Mouse (Mus musculus) lung, adult 2 months (tissue): ENCODE results near the gene Tuba4a.

Experiments used
- CTCF ChIP-seq: fragments of 200-500 bp; IDR thresholded peaks from 2 replicates; pipeline ENCODE4 v1.5.1; 2011; ENCODE audit warnings: mild to moderate bottlenecking, low read length, control low read depth; ENCODE audit not compliant: insufficient read depth
- POLR2A ChIP-seq: fragments of 200-500 bp; IDR thresholded peaks from 2 replicates; pipeline ENCODE4 v1.6.1; 2011; ENCODE audit warnings: low read depth, mild to moderate bottlenecking, control low read depth, low read length, borderline replicate concordance; ENCODE audit errors: extremely low read depth

DNA sequence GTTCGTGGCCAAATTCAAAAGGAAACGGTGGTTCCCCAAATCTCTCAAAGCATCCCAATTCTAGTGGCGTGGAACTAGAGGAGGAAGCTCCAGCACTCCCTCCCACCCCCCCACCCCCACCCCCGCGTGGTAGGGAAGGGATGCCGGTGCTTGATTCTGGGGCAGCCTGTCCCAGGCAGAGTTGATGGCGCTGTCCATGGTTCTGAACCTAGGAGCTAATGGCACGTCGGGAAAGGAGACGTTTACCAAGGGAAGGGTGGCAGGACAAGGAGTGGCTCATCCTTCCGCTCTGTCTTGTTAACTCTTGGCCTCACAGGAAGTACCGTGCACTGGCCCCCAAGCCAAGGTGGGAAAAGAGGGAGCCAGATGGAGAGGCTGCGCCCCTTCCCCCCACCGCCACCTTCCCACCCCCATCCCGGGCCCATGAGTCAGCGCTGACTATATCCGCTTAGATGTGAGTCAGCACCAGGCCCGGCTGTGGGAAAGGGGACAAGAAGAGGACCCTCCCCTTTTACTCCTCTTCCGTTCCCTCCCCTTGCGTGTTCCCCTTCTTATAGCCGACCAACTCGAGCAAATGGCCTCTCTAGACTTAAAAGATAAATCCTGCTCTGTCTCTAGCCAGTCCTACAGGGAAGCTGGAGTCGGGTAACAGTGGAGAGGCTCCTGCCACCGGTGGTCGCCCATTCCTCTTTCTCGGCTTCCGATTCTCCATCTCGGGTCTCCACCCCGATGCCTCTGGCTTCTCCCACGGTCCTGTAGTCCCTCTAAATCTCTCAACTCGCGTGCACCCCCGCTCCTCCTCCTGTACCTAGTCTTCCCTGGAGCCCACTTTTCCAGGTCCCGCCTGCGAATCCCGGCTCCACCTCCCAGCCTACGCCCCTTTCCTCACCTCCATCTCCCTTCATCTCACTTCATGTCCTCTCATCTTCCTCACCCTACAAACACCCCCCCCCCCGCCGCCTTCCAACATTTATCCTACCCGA is 43.6 kb upstream of the Tuba4a start:
- TF ChIP-seq CTCF (no peak), POLR2A (no peak)
